Mouse (Mus musculus) heart, adult 9 months (tissue): Measurements from ENCODE around the gene Olfr551.
"Not testable (repeated sequence)": the region's sequence is repeated elsewhere in the genome, so short reads cannot be mapped to it uniquely, and the experiment has no call there.

Experiments
- DNase-seq, 2 experiments: peaks; one replicate each; pipeline ENCODE4 v3.0.0; 2022; ENCODE audit warnings: low spot score in 2 of 2

Gene Olfr551

GRCm38 (mm10) chr7:102591786-102592185 is at the start of gene Olfr551:
Gene Olfr551, minus strand, starts transcription at chr7:102591886.
- no peak for DNase-seq

GRCm38 (mm10) chr7:102638132-102638531 is 46.4 kb upstream of the Olfr551 start, which contains the start of gene Olfr554:
Gene Olfr554, plus strand, starts transcription at chr7:102638432.
- no peak for DNase-seq

- DNase-seq = peak in 1 of 2 experiments; percentile 38
These were observed 45.0 kb upstream of the Olfr551 start for GRCm38 (mm10) chr7:102636665-102637064.

- not testable (repeated sequence) for DNase-seq
These were observed 28.7 kb upstream of the Olfr551 start for GRCm38 (mm10) chr7:102620368-102620767.

GRCm38 (mm10) chr7:102619608-102620007 is 27.9 kb upstream of the Olfr551 start:
- DNase-seq = peak; percentile 12 to 13

- no peak for DNase-seq
These were observed 26.4 kb upstream of the Olfr551 start, which contains the start of gene Olfr553 for GRCm38 (mm10) chr7:102618118-102618517. Gene Olfr553, minus strand, starts transcription at chr7:102618218.

- no peak for DNase-seq
These were observed 5.8 kb upstream of the Olfr551 start, which contains the start of gene Olfr552 for GRCm38 (mm10) chr7:102597378-102598031. Gene Olfr552, plus strand, starts transcription at chr7:102597770.

GRCm38 (mm10) chr7:102575998-102576397 is 15.7 kb downstream of the Olfr551 start:
- DNase-seq = no peak

- no peak for DNase-seq
These were observed 18.4 kb downstream of the Olfr551 start for GRCm38 (mm10) chr7:102573174-102573830.

GRCm38 (mm10) chr7:102571142-102571541 is 20.5 kb downstream of the Olfr551 start, which contains the start of gene Olfr550:
Gene Olfr550, plus strand, starts transcription at chr7:102571442.
- peak in 1 of 2 experiments; percentile 10 for DNase-seq

GRCm38 (mm10) chr7:102566219-102566618 is 25.5 kb downstream of the Olfr551 start:
- no peak for DNase-seq

- peak; percentile 93 for DNase-seq
These were observed 26.4 kb downstream of the Olfr551 start, which contains the start of gene Trim21 for GRCm38 (mm10) chr7:102564999-102565997. Gene Trim21, minus strand, starts transcription at chr7:102565486.

- DNase-seq = no peak
These were observed 38.4 kb downstream of the Olfr551 start for GRCm38 (mm10) chr7:102553279-102553678.

- no peak for DNase-seq
These were observed 42.1 kb downstream of the Olfr551 start, which contains the start of gene Olfr549 for GRCm38 (mm10) chr7:102549570-102549969. Gene Olfr549, plus strand, starts transcription at chr7:102549870.

- DNase-seq = no peak
These were observed 50.4 kb downstream of the Olfr551 start for GRCm38 (mm10) chr7:102541251-102541650.

- DNase-seq = no peak
These were observed 51.1 kb downstream of the Olfr551 start, which contains the start of gene Olfr548-ps1 for GRCm38 (mm10) chr7:102540596-102540995. Gene Olfr548-ps1, plus strand, starts transcription at chr7:102540896.

GRCm38 (mm10) chr7:102534449-102534848 is 57.2 kb downstream of the Olfr551 start, which contains the start of gene Olfr547:
Gene Olfr547, plus strand, starts transcription at chr7:102534749.
- no peak for DNase-seq
